Mouse (Mus musculus): ENCODE results near the gene Fam118b. TPM values are rescaled to one million over a fixed set of nuclear protein-coding genes. Genes with fewer than 3 reads are reported as not detected.

Gene Fam118b
- total and polyA plus RNA-seq, 3 experiments = 12.7 to 27.7 (median 21.3) TPM

DNA sequence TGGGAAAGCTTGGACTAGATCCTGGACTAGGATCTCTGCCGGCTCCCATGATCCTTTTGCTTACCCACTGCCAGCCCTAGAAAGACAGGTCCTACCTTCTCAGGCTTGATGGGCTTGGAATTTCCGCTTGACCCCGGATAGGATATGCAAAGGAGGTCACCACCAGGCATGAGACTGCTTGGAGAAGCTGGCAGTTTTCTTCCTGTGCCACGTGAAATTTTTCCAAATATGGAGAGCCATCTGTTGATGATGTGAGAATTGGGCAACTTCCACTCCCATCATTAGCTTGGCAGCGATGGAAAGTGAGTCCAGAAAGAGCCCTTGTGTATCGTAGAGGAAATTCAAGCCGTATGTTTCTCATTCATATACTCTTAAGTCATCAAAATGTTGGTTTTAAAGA, 39.9 kb upstream of the Fam118b start:
- Histone ChIP-seq H3K79me2 (replicated peaks; ENCODE audit: control insufficient read depth, extremely low read depth, insufficient read depth, poor library complexity, severe bottlenecking) (no peaks in the 10 kb centered on the region), H3K27ac (ENCODE audit: insufficient read depth, low read depth) (no peak overlapping the region), H3K27me3 (replicated peaks) (no peaks in the 10 kb centered on the region), H3K9ac (ENCODE audit: insufficient read depth, low read depth) (no peak overlapping the region), H3K4me1 (ENCODE audit: control insufficient read depth in 1 of 2, insufficient read depth in 2 of 2) (no peaks in the 10 kb centered on the region), H3K36me3 (replicated peaks in 1 of 2; ENCODE audit: control insufficient read depth in 1 of 2, insufficient read depth in 1 of 2, low read length in 1 of 2) (no peaks in the 10 kb centered on the region), H3K4me2 (ENCODE audit: insufficient read depth, low read depth, poor library complexity, severe bottlenecking) (no peak overlapping the region), H3K4me3 (replicated peaks in 1 of 3; ENCODE audit: low read depth in 2 of 3, low read length in 2 of 3, poor library complexity in 1 of 3) (no peak overlapping the region), H3K9me3 (replicated peaks; ENCODE audit: low read length) (no peaks in the 10 kb centered on the region)
- in situ Hi-C loops (cut with MboI; ENCODE audit: low pct_ligation_motif_present, low pct_unique_long_range_greater_than_20kb, low sequenced_read_pairs) (no loop called here), dilution Hi-C loops (cut with MboI; ENCODE audit: extremely low pct_ligation_motif_present, extremely low pct_unique_long_range_greater_than_20kb, low sequenced_read_pairs) (no loop called here)
- no peak for DNase-seq (ENCODE audit: extremely low read depth)
- no peak for TF ChIP-seq RCOR1 (conservative IDR thresholded peaks at IDR 0.05; ENCODE audit: low read depth, low read length)
- no peak for TF ChIP-seq EP300 (IDR thresholded peaks at IDR 0.05; ENCODE audit: low read length)
- no peak for TF ChIP-seq BHLHE40 (IDR thresholded peaks at IDR 0.05; ENCODE audit: low read depth, low read length)
- no peak for TF ChIP-seq TBP (conservative IDR thresholded peaks at IDR 0.05; ENCODE audit: low read depth, low read length)
- TF ChIP-seq RAD21 (IDR thresholded peaks at IDR 0.05; ENCODE audit: low read depth, low read length) = no peak
- no peak for TF ChIP-seq MAZ (IDR thresholded peaks at IDR 0.05; ENCODE audit: low read depth, low read length)
- no peak for TF ChIP-seq KAT2A (IDR thresholded peaks at IDR 0.05; ENCODE audit: insufficient replicate concordance, low read length)
- TF ChIP-seq SMC3 (IDR thresholded peaks at IDR 0.05; ENCODE audit: low read depth, low read length) = no peak
- no peak for TF ChIP-seq ZMIZ1 (IDR thresholded peaks at IDR 0.05; ENCODE audit: low read depth, low read length)
- TF ChIP-seq GABPA (IDR thresholded peaks at IDR 0.05; ENCODE audit: insufficient replicate concordance, low read depth, low read length) = no peak
- TF ChIP-seq JUN (IDR thresholded peaks at IDR 0.05; ENCODE audit: insufficient read depth, low read depth, low read length) = no peak

- dilution Hi-C loops (cut with MboI; ENCODE audit: extremely low pct_ligation_motif_present, extremely low pct_unique_long_range_greater_than_20kb, low sequenced_read_pairs) = no loop called here
- Histone ChIP-seq H3K4me1 (ENCODE audit: control insufficient read depth in 1 of 2, insufficient read depth in 2 of 2) (no peaks in the 10 kb centered on the region), H3K4me3 (replicated peaks in 1 of 3; ENCODE audit: low read depth in 2 of 3, low read length in 2 of 3, poor library complexity in 1 of 3) (no peak overlapping the region), H3K27me3 (replicated peaks) (no peaks in the 10 kb centered on the region), H3K79me2 (replicated peaks; ENCODE audit: control insufficient read depth, extremely low read depth, insufficient read depth, poor library complexity, severe bottlenecking) (no peaks in the 10 kb centered on the region), H3K9me3 (replicated peaks; ENCODE audit: low read length) (peaks cover 4% of the 10 kb centered on the region), H3K36me3 (replicated peaks in 1 of 2; ENCODE audit: control insufficient read depth in 1 of 2, insufficient read depth in 1 of 2, low read length in 1 of 2) (no peaks in the 10 kb centered on the region), H3K9ac (ENCODE audit: insufficient read depth, low read depth) (no peak overlapping the region), H3K27ac (ENCODE audit: insufficient read depth, low read depth) (no peak overlapping the region), H3K4me2 (ENCODE audit: insufficient read depth, low read depth, poor library complexity, severe bottlenecking) (no peak overlapping the region)
- in situ Hi-C loops (cut with MboI; ENCODE audit: low pct_ligation_motif_present, low pct_unique_long_range_greater_than_20kb, low sequenced_read_pairs) = no loop called here
- no peak for DNase-seq (ENCODE audit: extremely low read depth)
- no peak for TF ChIP-seq ZC3H11A (IDR thresholded peaks at IDR 0.05; ENCODE audit: low read depth, low read length)
- TF ChIP-seq NELFE (IDR thresholded peaks at IDR 0.05; ENCODE audit: low read depth, low read length) = no peak
- TF ChIP-seq ELF1 (IDR thresholded peaks at IDR 0.05; ENCODE audit: low read depth, low read length) = no peak
- no peak for TF ChIP-seq KAT2A (IDR thresholded peaks at IDR 0.05; ENCODE audit: insufficient replicate concordance, low read length)
- TF ChIP-seq ZMIZ1 (IDR thresholded peaks at IDR 0.05; ENCODE audit: low read depth, low read length) = no peak
- no peak for TF ChIP-seq JUND (conservative IDR thresholded peaks at IDR 0.05; ENCODE audit: low read depth, low read length)
- no peak for TF ChIP-seq MEF2A (IDR thresholded peaks at IDR 0.05; ENCODE audit: borderline replicate concordance, low read depth, low read length)
- no peak for TF ChIP-seq TCF12 (IDR thresholded peaks at IDR 0.05; ENCODE audit: low read depth, low read length)
- no peak for TF ChIP-seq MAX (IDR thresholded peaks at IDR 0.05; ENCODE audit: low read length)
- no peak for TF ChIP-seq BHLHE40 (IDR thresholded peaks at IDR 0.05; ENCODE audit: low read depth, low read length)
Measured at GRCm38 (mm10) chr9:35302172-35302571, 34.6 kb upstream of the Fam118b start.

Measured in CH12.LX (cell line).